Mouse (Mus musculus) myocyte (in vitro differentiated cells): ENCODE measurements at regions not wholly inside any gene's neighbourhood (a gene's known extent, or its start where the extent isn't known, plus 50 kb on each side); places are given as distances from the start of the nearest gene placed in this dataset.

Source experiments
- MAX ChIP-seq: IDR thresholded peaks from one replicate; pipeline ENCODE4 v1.6.1; 2011; ENCODE audit warnings: low read depth, mild to moderate bottlenecking, control low read depth
- POLR2A ChIP-seq: IDR thresholded peaks from one replicate; pipeline ENCODE4 v1.6.1; 2011; ENCODE audit warnings: low read depth, mild to moderate bottlenecking, control low read depth, moderate library complexity; ENCODE audit not compliant: insufficient read length
- POLR2AphosphoS2 ChIP-seq: IDR thresholded peaks from one replicate; pipeline ENCODE4 v1.6.1; 2011; ENCODE audit warnings: low read depth, control low read depth; ENCODE audit not compliant: insufficient read length
- TCF12 ChIP-seq: IDR thresholded peaks from one replicate; pipeline ENCODE4 v1.6.1; 2011; ENCODE audit warnings: mild to moderate bottlenecking, control low read depth; ENCODE audit not compliant: poor library complexity, insufficient read depth, severe bottlenecking

DNA sequence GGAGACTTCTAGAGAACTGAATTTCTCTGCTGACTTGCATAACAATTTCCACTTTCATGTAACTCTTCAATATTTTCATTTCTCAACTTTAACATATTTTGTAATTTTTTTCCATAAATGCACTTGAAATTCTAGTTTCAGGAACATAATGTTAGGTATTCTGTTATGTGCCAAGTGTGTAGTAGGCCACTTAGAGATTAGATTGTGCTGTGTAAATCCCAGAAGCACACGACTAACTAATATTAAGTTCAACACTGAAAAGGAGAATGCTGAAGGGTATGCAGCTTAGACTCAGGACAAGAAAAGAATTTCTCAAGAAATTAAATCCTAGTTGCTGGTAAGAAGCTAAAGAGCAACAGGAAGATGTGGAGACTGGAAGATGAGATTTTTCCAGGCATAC is 455.8 kb upstream of the Negr1 start:
- TF ChIP-seq TCF12 = no peak
- TF ChIP-seq POLR2AphosphoS2 = no peak
- no peak for TF ChIP-seq MAX
- no peak for TF ChIP-seq POLR2A
